Mouse (Mus musculus) inflammation-experienced regulatory T-cells, adult 6 months (primary cell): Measurements from ENCODE around the gene Per1. TPM values are rescaled to one million over a fixed set of nuclear protein-coding genes. Genes with fewer than 3 reads are reported as not detected.
A peak's percentile ranks its signal among the peaks of the same experiment; 100 is the strongest.

Source experiments
- ATAC-seq: one replicate; pipeline ENCODE4 v1.8.0; 2017
- polyA plus RNA-seq, 3 experiments: library from polyadenylated mRNA; unstranded; fragments of 100-300 nt; shearing (Covaris generic); gene quantifications; one replicate each; pipeline ENCODE4 v1.2.1; 2017

The Per1 gene
- 1 to 10 TPM; 5.2 to 6.2 (median 6.1) TPM for polyA plus RNA-seq

DNA sequence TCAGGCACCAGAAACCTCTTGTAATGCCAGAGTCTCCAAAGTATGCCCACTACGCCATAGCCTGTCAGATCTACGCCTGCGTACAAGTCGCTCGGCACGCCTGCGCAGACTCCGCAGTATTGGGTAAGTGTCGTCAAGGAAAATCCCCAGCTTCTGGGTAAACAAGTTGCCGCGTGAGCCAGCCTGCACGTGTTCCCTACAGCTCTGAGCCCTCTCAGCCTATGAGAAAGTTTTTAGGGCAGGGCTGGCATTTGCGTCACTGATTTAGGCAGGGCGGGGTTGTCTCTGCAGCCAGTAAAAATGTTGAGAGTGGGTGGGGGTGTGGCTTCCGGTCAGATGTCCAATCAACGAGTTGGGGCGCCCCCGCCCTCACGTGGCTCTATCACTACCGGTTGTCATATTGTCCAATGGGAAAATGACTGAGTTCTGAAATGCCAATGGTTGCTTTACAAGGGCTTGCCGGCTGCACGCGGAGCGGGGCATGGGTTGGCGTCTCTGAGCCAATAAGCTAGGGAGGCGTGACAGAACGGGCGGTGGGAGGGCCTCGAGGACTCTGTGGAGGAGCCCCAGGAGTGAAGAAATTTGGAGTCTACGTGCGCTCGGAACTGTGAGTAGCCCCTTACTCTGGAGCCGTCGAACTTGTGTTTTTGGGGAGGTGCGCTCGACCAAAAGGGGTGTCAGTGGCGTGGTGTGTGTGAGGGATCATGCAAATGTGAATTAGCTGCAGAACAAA lies at the start of gene Per1:
Gene Per1, plus strand, starts transcription at position 521 of the 733 bp plus-strand sequence.
- peak; percentile 57 for ATAC-seq

GRCm38 (mm10) chr11:69045531-69046394 lies 49.3 kb upstream of the Per1 start, which contains the start of gene Aurkb:
Gene Aurkb, plus strand, starts transcription at chr11:69045647.
- ATAC-seq: peak; percentile 80

DNA sequence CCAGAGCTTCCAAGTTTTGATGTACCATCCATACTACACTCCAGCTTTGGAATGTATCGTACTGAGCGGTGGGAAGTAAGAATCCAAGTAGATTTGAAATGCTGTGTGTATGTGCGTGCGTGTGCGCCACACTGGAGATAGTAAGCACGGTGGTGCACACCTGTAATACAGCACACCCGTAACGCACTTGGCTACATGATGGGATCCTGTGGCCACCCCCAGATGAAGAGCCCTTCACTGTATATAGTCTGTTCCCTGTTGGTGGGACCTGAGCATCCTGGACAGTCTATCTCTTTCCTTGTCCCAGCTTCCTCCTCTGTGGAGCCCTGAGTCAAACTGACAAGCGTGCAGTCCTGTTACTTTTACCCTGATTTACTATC lies 48.6 kb upstream of the Per1 start:
- no peak for ATAC-seq

- no peak for ATAC-seq
These were observed 47.4 kb upstream of the Per1 start for GRCm38 (mm10) chr11:69047592-69047991.

GRCm38 (mm10) chr11:69048151-69048550 lies 46.9 kb upstream of the Per1 start:
- no peak for ATAC-seq

DNA sequence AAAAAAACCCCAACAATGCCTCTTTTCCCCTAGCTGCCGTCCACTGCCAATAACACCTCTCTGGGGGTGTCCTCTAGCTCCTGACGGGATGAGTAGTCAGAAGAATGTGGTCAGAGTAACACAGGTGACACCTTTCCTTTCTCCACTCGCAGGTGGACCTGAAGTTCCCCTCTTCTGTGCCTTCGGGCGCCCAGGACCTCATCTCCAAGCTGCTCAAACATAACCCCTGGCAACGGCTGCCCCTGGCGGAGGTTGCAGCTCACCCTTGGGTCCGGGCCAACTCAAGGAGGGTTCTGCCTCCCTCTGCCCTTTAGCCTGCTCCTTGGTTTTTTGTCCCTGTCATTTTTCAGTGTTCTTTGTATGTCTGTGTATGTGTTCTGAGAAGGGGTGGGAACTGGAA lies 44.3 kb upstream of the Per1 start:
- ATAC-seq: no peak

- no peak for ATAC-seq
These were observed 43.2 kb upstream of the Per1 start for GRCm38 (mm10) chr11:69051771-69052170.

DNA sequence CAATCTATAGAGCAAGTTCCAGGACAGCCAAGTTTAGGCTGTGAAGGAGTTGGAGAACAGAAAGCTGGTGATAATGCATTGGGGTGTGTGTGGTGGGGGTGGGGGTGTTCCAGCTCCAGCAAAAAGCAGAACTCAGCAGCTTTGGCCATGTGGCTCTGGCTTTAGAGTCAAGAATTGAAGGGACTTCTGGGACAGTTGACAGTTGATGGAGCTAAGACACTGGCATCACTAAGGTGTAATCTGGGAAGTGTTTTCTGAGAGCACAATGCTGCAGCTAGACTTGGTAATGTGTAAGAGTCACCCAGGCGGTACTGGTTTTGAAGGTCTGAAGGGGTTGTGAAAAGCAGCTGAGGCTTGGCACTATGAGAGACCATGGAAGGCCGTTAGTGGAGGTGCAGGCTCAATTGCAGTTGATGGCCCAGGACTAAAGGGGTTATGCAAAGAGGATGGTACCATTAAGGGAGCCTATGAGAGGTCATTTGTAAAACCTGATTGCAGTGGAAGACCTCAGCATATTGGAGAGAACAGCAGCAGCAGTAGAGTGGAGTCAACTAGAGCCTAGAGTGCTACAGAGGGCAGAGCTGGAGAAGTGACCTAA lies 42.1 kb upstream of the Per1 start:
- ATAC-seq: no peak

GRCm38 (mm10) chr11:69053848-69054247 lies 41.2 kb upstream of the Per1 start:
- ATAC-seq: no peak

GRCm38 (mm10) chr11:69058265-69058664 lies 36.8 kb upstream of the Per1 start:
- no peak for ATAC-seq

GRCm38 (mm10) chr11:69058729-69059356 lies 36.2 kb upstream of the Per1 start:
- ATAC-seq: no peak

GRCm38 (mm10) chr11:69059357-69059974 lies 35.6 kb upstream of the Per1 start, which contains the start of gene Borcs6:
Gene Borcs6, plus strand, starts transcription at chr11:69059717.
- peak; percentile 88 for ATAC-seq

GRCm38 (mm10) chr11:69059975-69060411 lies 35.0 kb upstream of the Per1 start:
- ATAC-seq: peak; percentile 12

- no peak for ATAC-seq
These were observed 34.4 kb upstream of the Per1 start for GRCm38 (mm10) chr11:69060448-69061254.

DNA sequence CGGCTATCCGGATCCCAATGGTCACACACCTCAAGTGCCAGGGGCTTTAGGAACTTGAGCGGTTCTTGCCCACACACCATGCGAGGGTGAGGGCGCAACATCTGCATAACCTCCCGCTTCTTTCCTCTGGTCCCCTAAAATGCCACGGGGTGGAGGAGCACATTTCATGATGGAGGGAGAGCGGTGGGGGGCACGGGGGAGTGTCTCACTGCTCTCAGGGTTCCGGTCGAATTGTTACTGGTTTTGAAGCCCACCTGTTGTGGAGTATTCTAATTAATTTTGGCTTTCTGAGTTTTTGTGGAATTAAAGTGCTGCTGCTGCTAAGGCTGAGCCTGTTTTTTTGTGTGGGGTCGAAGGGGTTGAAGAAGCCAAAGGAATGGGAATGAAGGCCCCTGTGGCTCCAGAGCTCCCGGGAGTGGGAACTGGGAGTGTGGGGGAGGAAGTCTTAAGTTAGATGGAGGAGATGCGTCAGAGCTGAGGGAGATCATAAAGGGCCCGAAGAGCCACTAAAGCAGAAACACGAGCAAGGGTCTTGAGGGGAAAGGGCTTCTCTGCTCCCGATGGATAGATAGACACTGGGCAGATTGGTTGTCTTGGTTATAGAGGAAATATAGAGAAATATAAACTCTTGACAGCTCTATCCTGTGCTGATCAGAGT lies 33.6 kb upstream of the Per1 start:
- no peak for ATAC-seq

DNA sequence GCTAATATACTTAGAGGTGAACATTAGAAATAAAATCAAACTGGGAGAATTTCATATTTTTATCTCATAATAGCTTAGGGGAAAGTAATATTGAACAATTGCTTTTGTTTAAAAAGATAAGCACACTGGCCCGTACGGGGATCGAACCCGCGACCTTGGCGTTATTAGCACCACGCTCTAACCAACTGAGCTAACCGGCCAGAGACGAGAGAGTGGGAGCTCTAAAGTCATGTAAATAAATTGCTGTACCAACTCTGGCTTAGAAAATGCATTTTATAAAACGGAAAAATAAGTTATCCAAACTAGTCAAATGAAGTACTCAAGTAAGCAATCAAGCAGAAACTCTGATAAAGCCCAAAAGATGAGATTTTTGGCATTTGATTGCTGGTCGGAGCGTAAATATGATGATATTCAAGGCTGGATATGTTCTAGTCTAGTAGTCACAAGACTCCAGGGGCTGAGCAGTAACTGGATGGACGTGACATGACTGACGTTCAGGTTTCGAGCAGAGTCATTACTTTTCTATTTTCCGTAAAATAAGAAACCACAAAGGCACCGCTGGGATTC lies 32.7 kb upstream of the Per1 start:
- peak; percentile 3 for ATAC-seq

- peak; percentile 42 for ATAC-seq
These were observed 32.2 kb upstream of the Per1 start for GRCm38 (mm10) chr11:69062761-69063224.

GRCm38 (mm10) chr11:69063413-69064201 lies 31.4 kb upstream of the Per1 start:
- peak; percentile 19 for ATAC-seq
